Mouse (Mus musculus): Measurements from ENCODE around the gene Mknk2. TPM values are rescaled to one million over a fixed set of nuclear protein-coding genes. Genes with fewer than 3 reads are reported as not detected.

Gene Mknk2
- polyA plus RNA-seq, 1 experiment, result 163 TPM

- no peaks in the 10 kb centered on the region for H3K27me3 ChIP-seq (replicated peaks; ENCODE audit: control insufficient read depth, insufficient read depth, low read length)
- H3K36me3 ChIP-seq (ENCODE audit: control insufficient read depth, insufficient read depth, low read length), result peaks cover 2% of the 10 kb centered on the region
- 85% methylated on average over 10 of the region's 10 CpGs for whole genome bisulfite sequencing
- DNase-seq, result no peak
- no peak overlapping the region for H3K27ac ChIP-seq (ENCODE audit: insufficient read depth, low read depth, low read length)
- no peaks in the 10 kb centered on the region for H3K4me1 ChIP-seq (ENCODE audit: control insufficient read depth, insufficient read depth, low read length)
- H3K4me3 ChIP-seq (ENCODE audit: insufficient read depth, low read depth, low read length), result no peak overlapping the region
- TF ChIP-seq POLR2A (IDR thresholded peaks at IDR 0.05; ENCODE audit: low read depth, low read length) (no peak), CTCF (conservative IDR thresholded peaks at IDR 0.05; ENCODE audit: insufficient read depth, insufficient read length, low read depth, low read length) (no peak)
Observed at GRCm38 (mm10) chr10:80646936-80647335, 31.0 kb downstream of the Mknk2 start.

DNA sequence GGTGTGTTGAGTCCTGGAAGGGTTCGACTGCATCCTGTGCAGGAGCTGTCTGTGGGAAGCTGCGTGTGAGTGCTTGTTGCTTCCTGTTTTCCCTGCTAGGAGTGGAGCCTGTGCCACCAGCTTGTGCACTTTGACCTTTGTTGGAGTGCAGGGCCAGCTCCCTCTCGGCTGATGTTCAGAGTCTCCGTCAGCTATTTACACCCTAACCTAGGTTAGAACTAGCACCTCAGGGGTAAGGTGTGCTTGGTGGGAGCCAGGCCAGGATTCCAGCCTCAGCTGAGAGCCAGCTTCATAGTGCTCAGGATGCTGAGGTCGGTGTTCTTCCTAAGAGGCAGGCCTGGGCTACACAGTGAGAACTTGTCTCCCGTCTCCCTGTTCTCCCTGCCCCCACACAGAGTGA, 42.6 kb downstream of the Mknk2 start:
- TF ChIP-seq POLR2A (IDR thresholded peaks at IDR 0.05; ENCODE audit: low read depth, low read length) (no peak), CTCF (conservative IDR thresholded peaks at IDR 0.05; ENCODE audit: insufficient read depth, insufficient read length, low read depth, low read length) (no peak)
- H3K27me3 ChIP-seq (replicated peaks; ENCODE audit: control insufficient read depth, insufficient read depth, low read length), result no peaks in the 10 kb centered on the region
- no peak overlapping the region for H3K4me3 ChIP-seq (ENCODE audit: insufficient read depth, low read depth, low read length)
- DNase-seq, result peak; percentile 82
- H3K4me1 ChIP-seq (ENCODE audit: control insufficient read depth, insufficient read depth, low read length), result no peaks in the 10 kb centered on the region
- peaks cover 3% of the 10 kb centered on the region for H3K36me3 ChIP-seq (ENCODE audit: control insufficient read depth, insufficient read depth, low read length)
- H3K27ac ChIP-seq (ENCODE audit: insufficient read depth, low read depth, low read length), result no peak overlapping the region
- 34% methylated on average over 6 of the region's 6 CpGs for WGBS

DNA sequence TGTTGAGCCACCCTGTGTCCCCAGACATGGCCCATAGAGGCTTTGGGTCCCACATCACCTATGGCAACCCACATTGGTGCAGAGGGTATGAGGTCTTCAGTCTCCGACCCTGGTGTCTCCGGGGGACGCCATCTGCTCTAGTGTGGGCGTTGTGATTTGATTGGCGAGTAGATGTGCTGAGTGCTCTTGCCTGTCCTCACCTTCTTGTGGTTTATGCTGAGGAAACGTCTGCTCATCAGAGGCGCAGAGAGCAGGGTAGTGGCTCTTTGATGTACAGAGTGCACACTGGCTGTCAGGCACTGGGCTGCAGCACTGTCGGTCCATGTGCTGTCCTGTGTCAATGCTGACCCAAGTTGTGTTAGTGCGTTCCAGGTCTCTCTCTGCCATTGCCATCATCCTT, 49.0 kb downstream of the Mknk2 start:
- H3K27ac ChIP-seq (ENCODE audit: insufficient read depth, low read depth, low read length), result no peak overlapping the region
- WGBS, result 80% methylated on average over 9 of the region's 9 CpGs
- H3K4me3 ChIP-seq (ENCODE audit: insufficient read depth, low read depth, low read length), result no peak overlapping the region
- TF ChIP-seq CTCF (conservative IDR thresholded peaks at IDR 0.05; ENCODE audit: insufficient read depth, insufficient read length, low read depth, low read length), result no peak
- H3K4me1 ChIP-seq (ENCODE audit: control insufficient read depth, insufficient read depth, low read length), result peaks cover 8% of the 10 kb centered on the region; the same call in 1 of the 2 replicates
- no peaks in the 10 kb centered on the region for H3K27me3 ChIP-seq (replicated peaks; ENCODE audit: control insufficient read depth, insufficient read depth, low read length)
- no peak for DNase-seq
- H3K36me3 ChIP-seq (ENCODE audit: control insufficient read depth, insufficient read depth, low read length), result no peaks in the 10 kb centered on the region

DNA sequence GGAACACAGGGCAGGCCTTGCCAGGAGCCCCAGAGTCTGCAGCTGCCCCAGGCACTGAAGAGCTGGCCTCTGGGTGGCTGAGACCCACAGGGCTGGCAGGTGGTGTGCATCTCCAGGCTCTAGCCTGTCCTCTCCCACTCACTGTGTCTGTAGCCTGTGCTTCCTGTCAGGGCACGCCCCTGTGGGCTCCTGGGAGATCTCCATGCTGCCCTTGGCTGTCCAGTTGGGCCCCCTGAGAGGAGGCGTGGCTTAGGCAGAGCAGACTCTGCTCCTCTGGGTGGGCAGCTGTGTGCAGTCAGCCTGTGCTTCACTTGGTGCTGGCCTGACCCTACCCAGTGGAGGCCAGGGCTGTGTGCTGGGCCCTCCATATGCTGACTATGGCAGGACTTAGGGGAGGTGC, 50.2 kb downstream of the Mknk2 start:
- peak; percentile 31 for DNase-seq
- Histone ChIP-seq H3K4me3 (ENCODE audit: insufficient read depth, low read depth, low read length) (no peak overlapping the region), H3K27ac (ENCODE audit: insufficient read depth, low read depth, low read length) (no peak overlapping the region), H3K36me3 (ENCODE audit: control insufficient read depth, insufficient read depth, low read length) (no peaks in the 10 kb centered on the region), H3K4me1 (ENCODE audit: control insufficient read depth, insufficient read depth, low read length) (peaks cover 8% of the 10 kb centered on the region; the same call in 1 of the 2 replicates), H3K27me3 (replicated peaks; ENCODE audit: control insufficient read depth, insufficient read depth, low read length) (no peaks in the 10 kb centered on the region)
- 28% methylated on average over 2 of the region's 2 CpGs for WGBS
- TF ChIP-seq CTCF (conservative IDR thresholded peaks at IDR 0.05; ENCODE audit: insufficient read depth, insufficient read length, low read depth, low read length), result no peak
- no peak for TF ChIP-seq POLR2A (IDR thresholded peaks at IDR 0.05; ENCODE audit: low read depth, low read length)

- no peaks in the 10 kb centered on the region for H3K27me3 ChIP-seq (replicated peaks; ENCODE audit: control insufficient read depth, insufficient read depth, low read length)
- no peak for TF ChIP-seq POLR2A (IDR thresholded peaks at IDR 0.05; ENCODE audit: low read depth, low read length)
- no peak for TF ChIP-seq CTCF (conservative IDR thresholded peaks at IDR 0.05; ENCODE audit: insufficient read depth, insufficient read length, low read depth, low read length)
- no peak overlapping the region for H3K27ac ChIP-seq (ENCODE audit: insufficient read depth, low read depth, low read length)
- no peak for DNase-seq
- no peaks in the 10 kb centered on the region for H3K36me3 ChIP-seq (ENCODE audit: control insufficient read depth, insufficient read depth, low read length)
- 82% methylated on average over 4 of the region's 4 CpGs for WGBS
- H3K4me1 ChIP-seq (ENCODE audit: control insufficient read depth, insufficient read depth, low read length), result peaks cover 8% of the 10 kb centered on the region; the same call in 1 of the 2 replicates
- H3K4me3 ChIP-seq (ENCODE audit: insufficient read depth, low read depth, low read length), result no peak overlapping the region
Observed at GRCm38 (mm10) chr10:80625764-80626163, 52.1 kb downstream of the Mknk2 start.

DNA sequence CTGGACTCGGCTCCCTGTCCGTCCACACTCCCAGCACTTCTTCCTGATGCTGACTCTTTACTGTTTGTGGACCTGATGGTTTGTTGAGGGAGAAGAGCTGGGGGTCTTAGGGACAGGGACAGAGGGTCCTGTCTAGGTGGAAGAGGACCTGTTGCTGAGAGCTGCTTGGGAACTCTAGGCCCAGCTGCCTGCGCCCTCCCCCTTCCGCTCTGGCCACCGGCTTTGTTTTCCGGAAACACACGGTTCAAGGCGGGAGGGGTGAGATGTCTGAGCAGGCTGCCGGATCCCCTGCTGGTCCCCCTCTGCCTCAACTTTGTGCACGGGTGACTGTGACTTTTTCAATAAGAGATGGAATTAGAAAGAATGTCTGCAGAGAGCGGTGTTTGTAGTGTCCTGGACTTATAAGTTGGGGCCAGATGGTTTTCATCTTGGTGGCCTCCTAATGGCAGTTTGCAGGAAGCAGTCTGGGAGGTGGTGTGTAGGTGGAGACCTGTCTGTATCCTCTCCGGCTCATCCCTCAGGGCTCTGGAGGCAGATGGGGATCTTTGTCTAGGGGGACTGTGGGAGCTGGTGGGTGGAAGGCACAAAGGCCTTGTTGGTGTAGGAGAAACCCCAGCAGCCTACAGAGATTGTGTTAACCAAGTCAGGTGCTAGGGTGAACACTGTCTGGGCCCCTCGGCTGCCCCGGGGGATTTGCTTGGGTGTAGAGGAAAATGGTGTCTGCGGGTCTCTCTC, 54.3 kb downstream of the Mknk2 start:
- 6% methylated on average over 15 of the region's 15 CpGs for WGBS
- Histone ChIP-seq H3K4me1 (ENCODE audit: control insufficient read depth, insufficient read depth, low read length) (peaks cover 8% of the 10 kb centered on the region; the same call in 1 of the 2 replicates), H3K27me3 (replicated peaks; ENCODE audit: control insufficient read depth, insufficient read depth, low read length) (no peaks in the 10 kb centered on the region), H3K27ac (ENCODE audit: insufficient read depth, low read depth, low read length) (peak overlapping the region; percentile 87), H3K4me3 (ENCODE audit: insufficient read depth, low read depth, low read length) (peak overlapping the region; percentile 68), H3K36me3 (ENCODE audit: control insufficient read depth, insufficient read depth, low read length) (no peaks in the 10 kb centered on the region)
- TF ChIP-seq CTCF (conservative IDR thresholded peaks at IDR 0.05; ENCODE audit: insufficient read depth, insufficient read length, low read depth, low read length), result no peak
- no peak for TF ChIP-seq POLR2A (IDR thresholded peaks at IDR 0.05; ENCODE audit: low read depth, low read length)
- peak; percentile 78 for DNase-seq

- no peaks in the 10 kb centered on the region for H3K36me3 ChIP-seq (ENCODE audit: control insufficient read depth, insufficient read depth, low read length)
- peaks cover 8% of the 10 kb centered on the region; the same call in 1 of the 2 replicates for H3K4me1 ChIP-seq (ENCODE audit: control insufficient read depth, insufficient read depth, low read length)
- WGBS, result 2% methylated on average over 85 of the region's 85 CpGs
- DNase-seq, result peak; percentile 46
- H3K27me3 ChIP-seq (replicated peaks; ENCODE audit: control insufficient read depth, insufficient read depth, low read length), result no peaks in the 10 kb centered on the region
- H3K27ac ChIP-seq (ENCODE audit: insufficient read depth, low read depth, low read length), result peak within 1 kb of the TSS; percentile 87
- TF ChIP-seq POLR2A (IDR thresholded peaks at IDR 0.05; ENCODE audit: low read depth, low read length) (no peak), CTCF (conservative IDR thresholded peaks at IDR 0.05; ENCODE audit: insufficient read depth, insufficient read length, low read depth, low read length) (no peak)
- peak within 1 kb of the TSS; percentile 68 for H3K4me3 ChIP-seq (ENCODE audit: insufficient read depth, low read depth, low read length)
Observed at GRCm38 (mm10) chr10:80622661-80623456, 55.1 kb downstream of the Mknk2 start, which contains the start of gene Csnk1g2. Gene Csnk1g2, plus strand, starts transcription at chr10:80622838.

Measured in kidney, adult 2 months (tissue).